Mouse (Mus musculus) urinary bladder, postnatal 14 days (tissue): ENCODE data around the gene Ndfip2.

Experiments
- DNase-seq: peaks from one replicate; pipeline ENCODE4 v3.0.0; 2021; ENCODE audit warnings: low spot score

Gene Ndfip2

DNA sequence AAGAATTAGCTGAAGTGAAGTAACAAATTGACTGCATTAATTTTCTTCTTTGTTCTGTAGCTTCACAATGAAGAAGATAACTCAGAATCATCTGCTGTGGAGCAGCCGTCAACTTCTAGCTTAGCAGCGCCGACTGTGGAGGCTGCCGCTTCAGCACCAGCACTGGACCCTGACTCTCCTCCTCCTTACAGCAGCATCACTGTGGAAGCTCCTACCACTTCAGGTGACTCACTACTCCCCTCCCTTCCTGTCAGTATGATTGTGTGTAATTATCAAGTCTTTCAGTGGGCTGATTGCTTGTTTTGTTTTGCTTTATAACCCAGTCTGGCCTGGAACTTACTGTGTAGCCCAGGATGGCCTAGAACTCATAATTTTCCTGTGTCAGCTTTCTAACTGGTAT, 29.2 kb downstream of the Ndfip2 start:
- DNase-seq: no peak

DNA sequence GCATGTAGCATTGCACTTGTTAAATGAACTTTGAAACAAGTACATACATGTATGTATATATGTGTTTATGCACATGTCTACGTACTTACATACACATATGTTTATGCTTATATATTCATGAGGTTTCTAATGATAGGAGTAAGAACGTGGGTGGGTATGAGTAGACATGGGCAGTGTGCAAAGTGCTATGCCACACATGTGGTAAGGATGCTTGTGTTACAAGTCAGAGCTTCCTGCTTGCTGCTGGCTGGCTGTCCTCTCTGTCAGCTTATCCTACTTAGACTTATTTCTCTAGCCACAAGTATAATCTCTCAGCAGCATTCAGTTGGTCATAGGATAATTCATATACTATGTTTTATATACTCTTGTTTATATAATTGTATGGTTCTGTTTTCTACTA, 29.6 kb downstream of the Ndfip2 start:
- DNase-seq: no peak

DNA sequence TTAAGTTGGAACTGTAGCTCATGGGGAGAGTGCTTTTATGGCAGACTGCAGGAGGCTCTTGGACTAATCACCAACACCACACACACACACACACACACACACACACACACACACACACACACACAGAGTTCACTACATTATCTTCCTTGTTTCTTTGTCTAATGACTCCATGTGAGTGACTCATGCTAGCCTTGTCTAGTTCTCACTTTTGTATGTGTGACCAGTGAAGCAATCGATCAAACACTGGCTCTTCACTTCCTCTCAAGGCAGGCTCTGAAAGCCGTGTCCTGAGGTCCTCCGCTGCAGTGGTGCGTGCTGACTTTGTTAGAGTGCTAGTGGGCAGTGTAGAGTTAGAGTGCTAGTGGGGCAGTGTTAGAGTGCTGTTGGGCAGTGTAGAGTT, 30.2 kb downstream of the Ndfip2 start:
- DNase-seq: no peak

DNA sequence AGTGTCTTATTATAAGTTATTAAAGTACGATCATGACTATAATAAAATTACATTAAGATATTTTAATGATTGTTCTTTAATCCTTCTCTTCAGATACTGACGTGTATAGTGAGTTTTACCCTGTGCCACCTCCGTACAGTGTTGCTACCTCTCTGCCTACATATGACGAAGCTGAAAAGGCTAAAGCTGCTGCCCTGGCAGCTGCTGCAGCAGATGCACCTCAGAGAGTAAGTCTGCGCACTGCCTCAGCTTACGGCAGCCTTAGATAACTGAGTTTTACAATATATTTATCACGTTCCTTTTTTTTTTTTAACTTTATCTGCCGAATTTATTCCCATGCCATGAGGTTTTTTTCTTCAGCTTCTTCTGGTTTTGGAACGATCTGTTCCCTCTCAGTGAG, 33.8 kb downstream of the Ndfip2 start:
- DNase-seq: no peak

DNA sequence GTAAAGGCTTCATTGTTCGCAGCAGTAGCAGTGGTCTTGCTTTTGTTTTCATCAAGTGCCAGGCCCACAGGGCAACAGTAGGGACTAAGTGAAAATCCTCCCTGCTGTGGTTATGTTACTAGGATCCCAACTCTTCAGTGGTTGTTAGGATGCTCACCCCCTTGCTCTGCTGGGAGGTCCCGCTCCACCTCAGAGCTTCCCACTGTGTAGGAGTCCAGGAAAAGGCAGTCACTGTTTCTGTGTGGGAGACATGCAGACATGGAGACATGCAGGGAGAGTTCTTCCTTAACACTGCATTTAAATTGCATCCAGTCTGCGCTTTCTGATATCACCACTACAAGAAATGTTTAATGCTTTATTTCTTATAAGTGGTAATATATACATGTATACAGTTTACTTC, 35.4 kb downstream of the Ndfip2 start:
- no peak for DNase-seq

DNA sequence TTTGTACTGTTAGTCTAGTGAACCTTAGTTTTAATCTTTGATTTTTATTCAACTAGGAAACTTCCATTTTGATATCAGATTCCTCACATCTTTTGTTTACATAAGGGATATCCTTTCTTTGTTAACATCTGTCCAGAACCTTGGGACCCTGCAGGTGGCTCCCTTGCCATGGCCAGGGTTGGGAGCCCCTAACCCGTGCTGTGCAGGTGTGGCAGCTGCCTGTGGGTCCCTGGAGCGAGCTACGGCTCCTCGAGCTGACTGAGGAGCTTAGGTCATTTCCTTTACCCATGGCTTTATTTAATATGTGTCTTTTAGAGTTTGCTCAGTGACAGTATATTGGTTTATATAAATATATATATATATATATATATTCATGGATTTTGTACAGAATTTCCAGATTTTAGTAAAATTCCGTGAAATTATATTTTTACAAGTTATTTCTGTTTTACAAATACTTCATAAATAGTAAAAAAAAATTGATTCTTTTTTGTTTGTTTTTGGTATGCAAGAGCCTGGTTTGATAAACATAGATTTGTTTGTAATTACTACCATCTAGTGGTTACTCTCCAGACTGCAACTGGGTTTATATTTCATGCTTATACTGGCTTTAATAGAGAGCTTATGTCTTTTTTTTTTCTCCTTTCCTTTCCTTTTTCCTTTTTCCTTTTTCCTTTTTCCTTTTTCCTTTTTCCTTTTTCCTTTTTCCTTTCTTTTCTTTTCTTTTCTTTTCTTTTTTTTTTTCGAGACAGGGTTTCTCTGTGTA, 37.6 kb downstream of the Ndfip2 start:
- DNase-seq: no peak

DNA sequence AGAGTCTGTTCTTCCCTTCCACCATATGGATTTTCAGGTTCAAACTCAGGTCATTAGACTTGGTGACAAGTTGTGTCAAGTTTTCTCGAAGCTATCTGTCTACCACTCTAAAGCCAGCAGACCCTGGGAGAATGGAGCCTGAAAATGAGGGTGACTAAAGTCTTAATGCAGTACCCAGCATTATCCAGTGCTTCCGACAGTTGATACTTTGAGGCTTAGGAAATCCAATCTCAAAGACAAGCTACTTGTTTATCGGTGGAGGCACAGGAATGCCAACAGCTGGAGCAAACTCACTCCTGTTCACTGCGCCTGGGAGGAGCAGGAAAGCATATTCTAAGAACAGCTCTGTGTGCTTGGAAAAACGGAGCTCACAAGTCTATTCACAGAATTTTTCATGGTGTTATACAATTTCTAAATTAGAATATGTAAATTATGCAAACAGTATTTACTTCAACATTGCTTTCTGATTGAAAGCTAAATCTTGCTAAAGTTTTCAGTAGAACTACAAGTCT, 41.4 kb downstream of the Ndfip2 start:
- no peak for DNase-seq

DNA sequence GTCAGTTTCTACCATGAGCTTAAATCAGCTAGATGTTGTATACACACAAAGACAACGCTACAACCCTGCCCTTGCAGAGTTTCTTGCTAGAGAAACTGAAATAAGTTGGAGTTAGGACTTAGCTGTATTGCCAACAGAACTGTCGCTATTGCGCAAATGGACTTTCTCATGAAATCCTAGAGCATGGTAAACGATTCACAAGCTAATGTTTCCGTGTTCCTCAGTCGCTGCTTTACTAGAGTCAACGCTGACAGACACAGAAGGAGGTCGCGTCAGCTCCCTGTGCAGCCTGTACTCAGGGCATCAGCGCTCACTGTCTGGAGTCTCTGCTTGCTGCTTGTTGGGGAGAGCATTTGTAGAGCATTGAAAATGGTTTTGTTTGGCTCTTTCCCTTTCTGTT, 42.2 kb downstream of the Ndfip2 start:
- DNase-seq: no peak

DNA sequence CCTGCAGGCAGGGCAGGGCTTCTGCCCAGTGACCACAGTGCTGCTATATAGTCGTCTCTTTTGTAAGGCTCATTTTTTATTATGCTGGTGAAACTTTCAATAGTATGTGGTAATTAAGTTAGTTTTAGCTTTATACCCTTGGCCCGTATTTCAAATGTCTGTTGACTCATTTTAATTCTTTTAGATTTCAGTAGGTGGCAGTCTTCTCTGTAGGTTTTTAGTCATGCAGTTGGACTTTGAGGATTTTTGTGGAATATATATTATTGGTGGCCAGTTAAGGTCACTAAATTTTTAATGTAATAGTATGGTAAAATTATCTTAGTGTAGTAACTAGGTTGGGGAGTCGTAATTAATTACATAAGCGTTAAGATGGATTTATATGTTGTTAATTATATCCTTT, 44.3 kb downstream of the Ndfip2 start:
- no peak for DNase-seq

DNA sequence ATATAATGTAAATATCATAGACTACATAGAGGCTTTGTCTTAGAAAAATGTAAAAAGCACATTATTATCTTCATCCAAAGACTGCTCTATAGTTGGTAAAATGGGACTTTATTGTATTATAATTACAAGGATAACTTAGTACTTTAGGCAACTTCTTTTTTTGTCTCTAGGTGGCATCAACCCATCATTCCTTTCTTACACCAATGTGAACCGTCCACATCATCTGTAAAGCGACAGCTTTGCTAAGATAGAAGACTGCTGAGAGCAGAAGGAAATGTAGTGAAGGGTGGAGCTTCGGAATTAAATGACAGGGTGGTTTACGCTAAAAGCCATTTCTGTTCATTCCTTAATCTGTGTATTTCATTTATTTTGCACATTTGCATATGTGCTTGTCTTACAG, 49.3 kb downstream of the Ndfip2 start:
- no peak for DNase-seq

DNA sequence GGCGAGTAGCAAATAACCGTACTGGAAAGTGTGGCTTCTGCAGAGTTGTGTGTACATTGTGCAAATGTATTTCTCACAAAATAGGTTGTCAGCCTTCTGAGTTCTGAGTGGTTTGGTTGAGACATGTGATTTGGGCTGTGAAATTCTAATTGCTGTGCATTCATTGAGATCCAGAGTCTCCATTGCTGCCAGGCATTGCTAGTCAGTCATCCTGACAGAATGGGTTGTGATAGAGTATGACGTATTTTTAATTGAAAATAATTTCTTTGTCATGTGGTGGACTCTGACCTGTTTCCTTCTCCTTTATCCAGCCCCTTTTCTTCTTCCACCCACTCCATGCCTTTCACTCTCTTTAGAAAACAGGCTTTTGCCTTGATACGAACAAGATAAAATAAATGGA, 54.0 kb downstream of the Ndfip2 start:
- DNase-seq: no peak

DNA sequence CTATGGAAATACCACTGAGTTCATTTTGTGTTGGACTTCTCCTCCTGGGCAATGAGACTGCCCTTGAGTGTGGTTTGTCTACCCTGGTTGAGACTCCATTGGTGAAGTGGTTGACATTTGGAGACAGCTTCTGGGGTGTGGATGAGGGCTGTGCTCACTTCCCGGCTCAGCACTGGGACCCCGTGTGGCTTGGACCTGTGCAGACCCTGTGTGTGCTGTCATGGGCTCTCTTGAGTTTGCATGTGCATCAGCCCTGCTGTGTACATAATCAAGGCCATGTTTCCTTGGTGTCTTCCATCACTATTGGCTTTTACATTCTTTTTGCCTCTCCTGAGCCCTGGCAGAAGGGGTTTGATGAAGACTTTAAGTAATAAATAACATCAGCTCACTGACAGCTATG, 54.6 kb downstream of the Ndfip2 start:
- DNase-seq: no peak

DNA sequence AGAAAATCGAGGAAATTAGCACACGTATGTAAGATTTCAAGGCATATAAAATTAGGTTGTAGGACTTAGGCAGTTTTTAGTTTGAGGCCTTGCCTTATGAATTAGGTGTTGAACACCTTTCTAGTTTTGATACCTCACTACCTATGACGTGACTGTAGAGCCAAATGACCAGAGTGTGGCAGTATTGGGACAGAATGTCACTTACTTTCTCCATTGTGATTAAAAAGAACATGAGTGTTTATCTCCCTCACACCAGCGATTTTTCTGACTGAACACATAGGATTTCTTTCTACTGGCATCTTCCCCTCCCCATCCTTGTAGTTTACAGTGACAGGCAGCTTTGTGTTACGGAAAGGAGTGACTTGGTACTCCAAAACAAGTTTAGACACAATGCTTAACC, 55.5 kb downstream of the Ndfip2 start:
- peak; percentile 44 for DNase-seq

DNA sequence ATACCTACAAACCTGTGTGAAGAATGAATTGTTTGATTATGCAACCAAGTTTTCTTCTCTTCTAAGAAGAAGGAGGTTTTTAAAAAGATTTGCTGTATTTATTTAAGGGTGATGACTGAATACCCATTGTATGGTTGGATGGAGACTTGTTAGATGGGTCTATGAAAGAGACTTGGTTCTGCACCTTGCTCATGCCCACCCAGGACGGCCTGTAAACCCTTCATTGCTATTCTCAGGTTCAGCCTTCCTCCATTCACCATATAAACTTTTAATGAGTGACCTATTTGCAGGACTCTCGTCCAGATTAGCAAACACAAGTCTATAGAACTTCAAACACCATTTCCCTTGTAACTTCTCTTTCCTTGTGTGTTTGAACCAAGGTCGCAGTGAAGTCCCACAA, 63.3 kb downstream of the Ndfip2 start:
- no peak for DNase-seq

DNA sequence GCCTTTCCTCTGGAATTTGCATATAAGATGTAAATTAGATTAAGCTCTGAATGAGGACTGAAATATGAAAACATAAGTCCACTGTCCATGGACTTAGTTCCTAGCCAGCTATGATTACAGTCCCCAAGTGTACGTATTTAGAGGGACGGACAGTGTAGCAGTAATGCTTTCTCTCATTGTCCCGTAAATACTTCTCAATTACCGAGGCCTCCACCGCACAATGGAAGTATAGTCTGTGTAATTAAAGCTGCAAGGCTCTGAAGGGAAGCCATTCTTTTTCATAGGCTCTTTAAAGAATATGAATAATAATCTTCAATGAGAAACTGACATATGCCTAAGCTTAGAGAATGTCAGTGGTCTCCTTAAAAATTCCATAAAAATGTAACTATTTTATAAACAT, 64.5 kb downstream of the Ndfip2 start:
- no peak for DNase-seq

DNA sequence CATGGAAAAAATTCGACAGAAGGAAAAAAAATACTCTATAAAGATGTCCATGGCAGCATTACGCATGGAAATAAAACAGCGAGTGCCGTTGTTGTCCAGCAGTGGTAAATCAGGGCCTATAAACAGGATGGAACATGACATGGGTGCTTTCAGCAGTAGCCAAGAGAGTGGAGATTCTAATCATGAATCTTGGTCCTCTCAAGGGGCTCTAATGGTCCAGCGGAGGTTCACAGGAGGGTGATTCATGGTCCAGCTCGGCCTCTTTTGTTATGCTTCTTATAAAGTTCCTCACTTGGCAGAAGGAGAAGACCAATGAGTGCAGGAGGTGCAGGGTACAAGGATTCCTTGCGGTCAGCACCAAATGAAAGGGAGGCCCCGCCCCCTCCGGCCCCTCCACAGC, 65.1 kb downstream of the Ndfip2 start:
- DNase-seq: peak; percentile 18

DNA sequence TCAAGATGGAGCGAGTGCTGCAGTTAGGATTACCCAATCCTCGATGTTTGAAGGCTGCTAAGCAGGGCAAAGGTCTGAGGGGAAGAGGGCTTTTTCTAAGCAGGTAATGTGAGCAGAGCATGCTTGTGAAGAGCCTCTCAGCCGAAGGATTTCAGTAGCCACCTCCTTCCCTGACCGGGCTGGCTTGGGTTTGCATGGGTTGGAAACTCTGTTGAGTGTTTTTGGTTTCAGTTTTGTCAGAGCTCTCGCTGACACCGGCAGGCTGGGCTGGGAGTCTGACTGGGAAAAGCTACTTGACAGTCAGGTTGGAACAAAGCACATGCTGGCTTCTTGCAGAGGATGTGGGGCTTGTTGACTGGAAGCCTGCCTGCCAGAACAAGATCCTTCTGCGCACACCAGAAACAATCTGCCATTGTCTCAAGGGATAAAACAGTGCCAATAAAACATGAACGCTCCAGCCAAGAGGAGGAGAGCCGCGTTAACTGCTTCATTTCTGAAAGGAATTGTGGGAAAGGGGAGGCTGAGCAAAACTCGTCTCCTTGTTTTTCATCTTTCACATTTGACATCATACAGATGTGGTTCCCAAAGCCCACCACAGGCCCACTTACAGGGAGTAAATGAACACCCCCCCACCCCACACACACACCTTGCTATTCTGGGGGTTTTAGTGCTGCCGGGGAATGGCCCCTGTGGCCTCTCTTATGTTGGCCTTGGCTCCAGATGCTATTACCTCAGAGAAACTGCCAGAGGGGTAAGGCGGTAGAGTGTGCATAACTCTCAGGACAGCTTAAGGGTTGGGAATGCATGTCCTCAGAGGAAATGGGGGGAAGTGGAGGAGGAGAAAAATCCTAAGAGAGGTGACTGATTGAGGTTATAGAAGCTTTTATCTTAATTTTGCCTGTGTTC, 70.3 kb downstream of the Ndfip2 start:
- peak; percentile 77 for DNase-seq

DNA sequence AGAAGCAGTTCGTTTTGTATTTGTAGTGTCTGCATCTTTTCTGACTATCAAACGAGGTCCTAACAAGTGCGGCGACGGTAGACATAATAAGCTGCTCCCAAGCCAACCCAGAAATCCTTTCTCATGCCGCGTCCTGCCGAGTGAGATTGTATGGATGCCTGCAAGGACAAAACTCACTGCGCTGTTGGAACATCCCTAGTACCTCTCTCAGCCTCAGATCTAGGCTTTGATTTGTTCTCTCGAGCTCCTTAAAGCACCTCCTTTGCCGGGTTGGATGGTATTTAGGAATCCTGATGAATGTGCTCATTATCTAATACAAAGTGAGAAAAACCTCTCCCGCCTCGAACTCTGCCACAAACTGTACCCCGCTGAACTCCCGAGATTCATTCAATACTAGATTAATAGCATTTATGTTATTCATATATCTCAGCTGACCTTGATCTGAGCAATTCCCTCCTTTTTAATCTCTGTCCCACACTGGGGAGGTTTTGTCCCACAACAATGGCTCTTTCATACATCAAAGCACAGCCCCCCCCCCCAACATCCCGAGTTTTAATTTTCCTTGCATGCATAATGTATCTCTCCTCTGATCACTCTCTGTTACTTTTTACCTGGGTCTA, 75.2 kb downstream of the Ndfip2 start:
- DNase-seq: no peak

DNA sequence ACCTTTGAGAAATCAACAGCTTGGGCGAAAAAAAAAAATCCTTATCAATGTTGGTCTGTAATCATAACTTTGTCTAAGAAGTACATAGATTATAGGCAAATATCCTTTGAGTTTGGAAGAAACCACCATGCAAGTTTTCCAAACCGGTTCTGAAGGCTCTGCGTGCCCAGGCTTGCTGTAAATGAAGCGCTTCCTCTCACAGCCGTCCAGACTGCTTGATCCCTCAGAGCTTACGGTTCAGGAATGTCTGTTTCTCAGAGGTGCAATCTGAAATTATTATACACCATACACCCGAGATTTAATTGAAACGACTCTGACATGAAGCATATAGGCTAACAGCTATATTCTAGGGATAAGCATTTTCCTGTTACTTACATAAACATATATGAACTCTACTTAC, 83.4 kb downstream of the Ndfip2 start:
- DNase-seq: peak; percentile 70

DNA sequence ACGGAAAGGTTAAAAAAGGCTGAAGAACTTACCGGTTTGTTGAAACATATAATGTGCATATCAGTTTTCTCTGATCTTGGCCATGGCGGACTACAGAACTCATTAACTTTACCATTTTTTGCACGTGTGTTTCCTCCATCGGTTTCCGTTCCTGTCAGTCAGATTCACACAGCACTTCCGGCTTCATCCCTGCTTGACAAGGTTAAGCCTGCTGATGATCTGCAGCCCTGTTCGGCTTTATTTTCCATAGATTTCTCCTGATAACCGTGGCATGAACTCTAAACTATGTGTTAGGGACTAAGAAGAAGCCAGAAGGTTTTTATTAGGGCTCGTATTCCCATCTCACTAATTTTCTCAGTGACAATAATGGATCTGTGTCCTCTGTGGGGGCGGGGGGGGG, 95.7 kb downstream of the Ndfip2 start:
- no peak for DNase-seq
